Mouse (Mus musculus): ENCODE measurements around the gene Srsf10.

The Srsf10 gene

DNA sequence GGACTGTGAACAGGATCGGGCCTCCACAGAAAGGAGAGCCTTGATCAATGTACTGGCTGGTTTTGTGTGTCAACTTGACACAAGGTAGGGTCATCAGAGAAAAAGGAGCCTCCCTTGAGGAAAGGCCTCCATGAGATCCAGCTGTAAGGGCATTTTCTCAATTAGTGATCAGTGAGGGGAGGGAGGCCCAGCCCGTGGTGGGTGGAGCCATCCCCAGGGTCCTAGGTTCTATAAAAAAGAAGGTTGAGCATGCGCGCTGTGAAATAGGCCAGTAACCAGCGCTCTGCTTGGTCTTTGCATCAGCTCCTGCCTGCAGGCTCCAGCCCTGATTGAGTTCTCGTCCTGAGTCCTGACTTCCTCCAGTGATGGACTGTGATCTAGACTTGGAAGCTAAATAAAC, 29.0 kb downstream of the Srsf10 start:
- DNase-seq (ENCODE audit: low read depth, low spot score) = no peak

DNA sequence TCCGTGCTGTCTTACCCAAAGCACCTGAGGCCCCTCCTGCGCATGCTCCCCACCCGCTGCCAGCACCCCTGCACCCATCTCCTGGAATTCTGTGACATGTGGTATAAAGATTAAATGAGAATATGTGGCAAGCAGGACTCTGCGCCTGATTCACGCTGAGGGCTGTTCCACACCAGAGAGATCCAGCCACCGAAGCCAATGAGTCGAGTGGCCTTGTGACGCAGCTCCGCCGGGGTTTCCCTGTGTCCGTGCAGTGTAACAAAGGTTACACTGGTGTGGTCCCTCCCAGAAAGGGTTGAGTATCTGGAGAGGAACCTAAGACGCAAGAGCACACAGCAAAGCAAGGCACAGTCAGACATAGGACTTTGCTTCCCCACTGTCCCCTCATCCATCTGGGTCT, 30.1 kb downstream of the Srsf10 start:
- DNase-seq (ENCODE audit: low read depth, low spot score) = no peak

DNA sequence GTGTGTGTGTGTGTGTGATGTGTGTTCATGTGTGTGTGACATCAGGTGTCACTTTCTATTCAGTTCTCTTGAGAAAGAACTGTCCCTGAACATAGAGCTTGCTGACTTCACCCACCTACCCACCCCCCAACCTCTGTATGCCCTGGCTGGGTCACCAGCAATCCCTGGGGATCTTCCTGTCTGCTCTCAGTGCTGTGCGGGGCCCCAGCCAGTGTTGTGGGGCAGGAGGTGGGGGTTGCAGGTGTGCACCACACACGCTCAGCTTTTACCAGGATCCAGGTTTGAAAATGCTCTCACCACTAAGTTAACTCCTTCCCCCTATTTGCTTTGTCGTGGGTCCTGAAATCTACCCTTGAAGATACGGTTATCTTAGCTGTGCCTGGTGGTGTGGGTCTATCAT, 30.6 kb downstream of the Srsf10 start:
- no peak for DNase-seq (ENCODE audit: low read depth, low spot score)

DNA sequence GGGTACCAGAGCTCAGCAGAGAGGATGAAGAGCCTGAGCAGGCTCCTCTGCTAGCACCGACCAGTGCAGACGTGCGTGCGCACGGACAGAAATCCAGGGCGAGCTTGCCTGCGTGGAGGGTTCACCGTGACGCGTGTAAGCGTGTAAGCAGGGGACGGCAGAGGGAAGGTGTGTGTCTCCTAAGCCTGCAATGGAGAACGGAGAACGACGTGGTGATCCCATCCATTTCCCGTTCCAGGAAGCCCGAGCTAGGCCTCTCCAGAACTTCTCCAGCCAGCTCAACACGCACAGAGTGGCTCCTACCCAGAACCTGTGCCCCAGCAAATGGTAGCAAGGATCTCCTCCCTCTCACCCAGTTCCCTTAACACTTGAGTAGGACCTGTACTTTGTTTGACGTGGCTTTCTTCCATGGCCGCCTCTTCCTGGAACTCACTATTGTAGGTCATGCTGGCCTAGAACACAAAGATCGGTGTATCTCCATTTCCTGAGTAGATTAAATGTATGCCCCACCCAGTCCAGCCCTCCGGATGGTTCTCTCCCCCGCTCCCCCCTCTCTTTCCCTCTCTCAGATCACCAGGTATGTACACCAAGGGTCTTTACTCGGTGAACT, 33.0 kb downstream of the Srsf10 start:
- no peak for DNase-seq (ENCODE audit: low read depth, low spot score)

DNA sequence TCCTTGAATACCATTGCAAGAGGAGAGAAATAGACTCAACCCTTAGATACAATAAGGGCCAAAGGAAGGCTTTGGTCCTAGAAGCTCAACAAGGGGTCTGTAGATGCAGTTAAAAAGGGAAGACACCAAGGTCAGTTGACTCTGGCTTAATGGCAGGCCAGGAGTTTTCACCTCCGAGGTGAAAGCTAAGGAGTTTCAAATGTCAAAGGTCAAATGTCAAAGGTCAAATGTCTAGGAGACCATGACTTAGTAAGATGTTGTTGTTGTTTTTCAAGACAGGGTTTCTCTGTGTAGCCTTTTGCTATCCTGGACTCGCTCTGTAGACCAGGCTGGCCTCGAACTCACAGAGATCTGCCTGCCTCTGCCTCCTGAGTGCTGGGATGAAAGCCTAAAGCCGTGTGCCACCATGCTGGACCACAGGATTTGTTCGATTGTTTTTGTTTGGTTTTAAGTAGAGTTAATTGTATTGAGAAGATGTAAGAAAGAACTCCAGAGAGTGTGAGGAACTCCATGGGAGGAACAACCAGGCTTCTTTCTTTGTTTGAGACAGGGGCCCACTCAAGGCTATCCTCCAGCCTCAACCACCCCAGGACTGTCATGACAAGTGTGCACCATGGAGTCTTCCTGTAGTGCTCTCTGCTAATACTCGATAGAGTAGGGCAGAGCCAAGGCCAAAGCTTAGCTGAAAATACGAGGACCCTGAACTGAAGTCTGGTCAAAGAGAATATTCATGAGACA, 33.8 kb downstream of the Srsf10 start:
- DNase-seq (ENCODE audit: low read depth, low spot score) = no peak

DNA sequence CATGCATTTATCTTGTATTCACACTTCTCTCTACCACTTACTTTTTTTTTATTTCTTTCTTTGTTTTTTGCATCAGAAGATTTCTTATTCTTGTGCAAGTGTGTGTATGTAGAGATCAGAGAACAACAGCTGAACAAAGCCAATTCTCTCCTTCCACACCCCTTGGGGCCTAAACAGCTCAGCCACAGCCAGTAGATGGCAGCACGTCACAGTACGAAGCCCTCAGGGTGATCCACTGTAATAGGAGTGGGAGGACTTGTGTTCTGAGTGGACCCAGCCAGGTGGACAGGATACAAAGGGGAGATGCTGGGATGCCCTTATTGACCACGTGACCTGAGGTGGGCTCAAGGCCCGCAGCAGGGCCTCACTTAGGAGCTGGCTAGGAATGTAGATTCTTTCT, 34.3 kb downstream of the Srsf10 start:
- peak; percentile 80 for DNase-seq (ENCODE audit: low read depth, low spot score)

DNA sequence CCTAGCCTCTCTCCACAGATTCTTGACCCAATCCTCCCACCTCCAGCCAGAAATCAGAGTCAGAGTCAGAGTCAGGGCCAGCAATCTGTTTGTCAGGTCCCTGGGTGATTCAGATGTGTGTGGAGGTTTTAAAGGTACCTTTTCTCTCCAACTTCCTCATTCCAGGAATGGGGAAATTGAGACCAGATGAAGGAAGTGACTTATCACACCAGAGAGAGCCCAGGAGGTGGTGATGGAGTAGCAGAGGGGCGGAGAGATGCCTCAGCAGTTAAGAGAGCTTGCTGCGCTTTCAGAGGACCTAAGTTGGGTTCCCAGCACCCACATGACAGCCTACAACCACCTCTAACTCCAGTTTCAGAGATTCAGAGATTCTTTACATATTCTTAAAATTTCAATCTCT, 36.0 kb downstream of the Srsf10 start:
- DNase-seq (ENCODE audit: low read depth, low spot score) = no peak

DNA sequence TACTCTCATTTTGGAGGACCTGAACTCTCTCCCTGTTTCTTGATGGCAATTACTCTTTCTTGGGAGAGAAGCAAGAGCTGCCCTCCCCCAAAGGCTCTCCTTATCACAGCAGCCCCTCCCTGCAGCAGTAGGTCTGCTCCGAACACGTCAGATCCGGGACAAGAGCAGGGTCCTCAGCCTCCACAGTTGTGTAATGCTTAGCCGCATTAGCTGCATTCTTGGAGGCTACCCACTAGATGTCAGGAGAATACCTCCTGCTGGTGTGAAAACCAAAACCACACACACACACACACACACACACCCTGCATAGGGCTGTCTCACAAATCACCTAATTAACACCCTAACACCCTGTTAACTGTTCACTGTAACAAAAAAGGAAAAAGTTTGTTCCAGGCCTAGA, 37.3 kb downstream of the Srsf10 start:
- DNase-seq (ENCODE audit: low read depth, low spot score) = no peak

DNA sequence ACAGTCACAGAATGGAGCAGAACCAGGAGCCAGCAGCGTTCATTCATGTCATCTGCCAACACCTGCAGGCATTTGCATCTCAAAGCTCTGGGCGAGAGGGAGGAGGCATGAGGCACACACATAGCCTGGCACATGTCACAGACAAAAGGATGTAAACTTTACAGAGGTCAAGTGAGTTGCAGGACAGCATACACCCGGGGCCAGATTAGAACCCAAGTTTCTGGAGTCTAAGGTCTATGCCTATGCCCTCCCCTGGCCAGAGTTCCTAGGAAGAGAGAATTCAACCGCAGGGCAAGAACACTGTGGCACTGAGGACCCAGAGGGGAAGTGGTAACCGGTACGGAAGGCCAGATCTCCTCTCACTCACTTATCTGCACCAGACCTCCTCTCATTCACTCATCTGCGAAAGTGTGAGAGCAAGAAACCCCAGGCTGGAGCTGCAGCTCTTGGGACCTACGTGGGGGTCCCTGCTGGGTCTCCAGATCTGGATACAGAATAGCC, 39.6 kb downstream of the Srsf10 start, which contains the start of gene Cnr2:
Gene Cnr2 (plus strand): TSS at position 324 of the 501 bp plus-strand sequence.
- DNase-seq (ENCODE audit: low read depth, low spot score) = no peak

DNA sequence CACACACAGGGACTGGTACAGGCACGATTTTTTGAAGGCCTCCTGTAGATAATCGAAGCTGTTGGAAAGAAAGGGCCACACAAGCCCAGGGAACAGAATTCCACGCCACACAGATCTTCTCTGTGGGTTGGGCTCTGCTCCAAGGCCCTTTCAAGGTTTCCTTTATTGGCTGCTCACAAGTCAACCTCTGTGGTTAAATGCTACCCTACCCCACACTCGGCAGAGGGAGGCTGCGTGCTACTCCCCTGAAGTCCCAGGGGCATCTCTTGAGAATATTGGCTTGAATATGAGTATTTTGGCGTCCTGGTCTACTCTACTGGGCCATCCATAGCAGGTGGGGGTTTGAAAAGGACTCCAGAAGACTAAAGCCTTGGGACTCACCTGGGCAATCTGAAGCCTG, 40.6 kb downstream of the Srsf10 start:
- no peak for DNase-seq (ENCODE audit: low read depth, low spot score)

DNA sequence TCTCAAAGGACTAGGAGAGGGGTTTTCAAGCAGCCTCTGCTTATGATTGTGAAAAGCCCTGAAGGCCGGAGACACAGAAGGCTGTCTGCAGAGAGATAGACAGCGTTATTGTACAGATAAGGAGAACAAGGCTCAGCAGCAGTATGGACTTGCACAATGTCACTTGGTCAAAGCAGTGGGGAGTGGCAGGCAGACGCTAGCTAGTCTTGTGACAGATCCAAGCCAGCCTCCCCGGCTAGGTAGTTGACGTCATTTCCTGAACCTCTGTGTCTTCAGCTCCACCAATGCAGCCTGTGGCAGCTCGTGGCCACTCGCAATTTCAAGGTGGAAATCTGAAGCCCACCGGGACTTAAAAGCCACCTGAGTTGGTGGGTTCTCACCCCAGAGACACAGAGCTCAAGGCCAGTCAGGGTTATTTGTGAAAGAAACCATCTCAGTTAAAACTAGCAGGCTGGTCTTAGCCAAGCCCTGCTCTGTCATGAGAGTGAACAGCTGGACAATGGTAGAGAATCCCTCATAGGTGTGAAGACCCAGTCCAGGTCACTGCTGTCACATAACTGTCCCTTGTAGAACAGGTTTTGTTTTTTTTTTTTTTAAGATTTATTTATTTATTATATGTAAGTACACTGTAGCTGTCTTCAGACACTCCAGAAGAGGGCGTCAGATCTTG, 43.0 kb downstream of the Srsf10 start:
- DNase-seq (ENCODE audit: low read depth, low spot score) = no peak

DNA sequence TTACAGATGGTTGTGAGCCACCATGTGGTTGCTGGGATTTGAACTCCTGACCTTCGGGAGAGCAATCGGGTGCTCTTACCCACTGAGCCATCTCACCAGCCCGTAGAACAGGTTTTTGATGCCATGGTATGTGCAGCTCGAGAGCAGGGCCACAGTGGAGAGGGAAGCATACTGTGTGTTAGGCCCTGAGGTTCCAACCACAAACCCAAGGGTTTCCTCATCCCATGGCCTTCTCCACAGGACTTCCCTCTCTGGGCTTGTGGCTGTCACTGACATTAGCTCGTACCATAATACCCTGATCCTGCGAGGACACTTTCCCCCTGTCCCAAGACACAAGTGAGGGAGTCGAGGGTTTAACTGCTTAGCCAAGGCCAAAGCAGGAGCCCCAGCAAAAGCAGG, 43.5 kb downstream of the Srsf10 start:
- no peak for DNase-seq (ENCODE audit: low read depth, low spot score)

DNA sequence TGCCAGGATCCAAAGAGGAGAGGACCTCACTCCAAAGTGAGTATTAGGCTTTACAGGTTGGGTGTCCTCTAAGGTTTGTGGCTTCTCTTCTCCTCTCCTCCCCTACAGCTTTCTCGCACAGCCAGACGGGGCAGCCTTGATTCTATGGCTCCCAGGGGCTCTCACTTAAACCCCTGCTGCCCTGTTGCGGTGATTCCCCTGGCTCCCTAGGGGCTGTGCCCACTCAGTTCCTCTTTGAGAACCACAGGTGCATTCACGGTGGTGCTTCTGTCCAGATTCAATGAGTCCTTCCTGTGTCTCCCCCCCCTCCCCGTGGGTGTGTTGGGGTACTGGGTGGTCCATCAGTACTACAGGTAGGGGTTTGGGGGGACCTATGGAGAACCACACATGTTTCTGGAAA, 44.5 kb downstream of the Srsf10 start:
- no peak for DNase-seq (ENCODE audit: low read depth, low spot score)

DNA sequence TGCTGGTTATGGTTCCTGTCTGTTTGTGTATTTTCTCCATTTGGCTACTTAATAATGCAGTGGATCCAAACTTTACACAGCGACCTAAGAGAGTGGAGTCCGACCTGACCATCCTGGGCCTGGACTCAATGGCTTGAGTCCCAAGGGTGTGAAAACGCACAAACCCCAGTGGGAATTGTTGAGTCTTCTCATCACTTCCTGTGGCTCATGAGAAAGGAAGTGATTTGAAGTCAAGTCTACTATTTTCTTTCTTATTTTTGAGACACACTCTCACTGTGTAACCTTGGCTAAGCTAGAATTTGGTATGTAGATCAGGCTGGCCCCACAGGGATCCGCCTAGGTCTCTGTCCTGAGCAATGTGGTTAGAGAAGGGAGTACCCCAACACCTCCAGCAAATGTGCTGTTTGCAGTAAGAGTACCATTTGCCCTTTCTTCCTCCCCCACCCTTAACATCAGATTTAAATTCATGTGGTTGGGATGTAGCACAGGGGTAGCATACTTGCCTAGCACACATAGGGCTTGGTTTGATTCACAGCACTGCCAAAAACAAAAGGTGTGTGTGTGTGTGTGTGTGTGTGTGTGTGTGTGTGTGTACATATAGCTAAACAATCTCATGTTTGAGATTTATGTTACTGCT, 47.2 kb downstream of the Srsf10 start:
- DNase-seq (ENCODE audit: low read depth, low spot score) = no peak

DNA sequence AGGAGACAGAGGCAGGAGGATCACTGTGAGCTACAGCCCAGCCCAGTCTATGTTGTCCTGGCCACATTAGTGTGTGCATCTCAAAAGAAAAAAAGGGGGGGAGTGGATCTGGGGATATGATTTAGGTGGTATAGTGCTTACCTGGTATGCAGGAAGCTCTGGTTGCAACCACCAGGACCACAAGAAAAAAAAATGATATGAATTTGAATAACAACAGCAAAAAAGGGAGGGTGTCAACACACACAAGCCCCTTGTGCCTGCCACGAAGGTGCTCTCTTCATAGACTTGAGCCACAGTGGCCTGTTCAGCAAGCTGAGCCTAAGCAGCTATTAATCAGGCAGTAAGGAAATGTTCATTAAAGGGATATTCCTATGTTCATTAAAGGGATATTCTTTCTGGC, 49.3 kb downstream of the Srsf10 start:
- no peak for DNase-seq (ENCODE audit: low read depth, low spot score)

DNA sequence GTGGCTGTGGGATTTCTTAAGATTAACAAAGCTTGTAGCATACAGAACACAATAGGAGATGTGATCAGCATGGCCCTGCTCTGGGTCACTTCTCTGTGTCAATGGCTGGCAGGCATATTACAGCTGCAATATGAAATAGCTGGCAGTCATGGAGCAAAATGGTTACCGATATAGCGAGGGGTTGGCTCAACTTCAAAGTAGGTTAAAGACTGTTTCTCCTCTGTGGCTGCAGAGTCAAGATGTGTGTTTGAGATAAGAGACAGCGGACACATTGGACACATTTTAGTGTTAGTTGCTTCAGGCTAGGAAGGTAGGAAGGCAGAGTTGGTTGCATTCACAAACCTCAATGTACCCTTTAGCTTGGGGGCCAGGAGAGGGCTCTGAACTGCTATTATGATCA, 51.1 kb downstream of the Srsf10 start:
- DNase-seq (ENCODE audit: low read depth, low spot score) = no peak

DNA sequence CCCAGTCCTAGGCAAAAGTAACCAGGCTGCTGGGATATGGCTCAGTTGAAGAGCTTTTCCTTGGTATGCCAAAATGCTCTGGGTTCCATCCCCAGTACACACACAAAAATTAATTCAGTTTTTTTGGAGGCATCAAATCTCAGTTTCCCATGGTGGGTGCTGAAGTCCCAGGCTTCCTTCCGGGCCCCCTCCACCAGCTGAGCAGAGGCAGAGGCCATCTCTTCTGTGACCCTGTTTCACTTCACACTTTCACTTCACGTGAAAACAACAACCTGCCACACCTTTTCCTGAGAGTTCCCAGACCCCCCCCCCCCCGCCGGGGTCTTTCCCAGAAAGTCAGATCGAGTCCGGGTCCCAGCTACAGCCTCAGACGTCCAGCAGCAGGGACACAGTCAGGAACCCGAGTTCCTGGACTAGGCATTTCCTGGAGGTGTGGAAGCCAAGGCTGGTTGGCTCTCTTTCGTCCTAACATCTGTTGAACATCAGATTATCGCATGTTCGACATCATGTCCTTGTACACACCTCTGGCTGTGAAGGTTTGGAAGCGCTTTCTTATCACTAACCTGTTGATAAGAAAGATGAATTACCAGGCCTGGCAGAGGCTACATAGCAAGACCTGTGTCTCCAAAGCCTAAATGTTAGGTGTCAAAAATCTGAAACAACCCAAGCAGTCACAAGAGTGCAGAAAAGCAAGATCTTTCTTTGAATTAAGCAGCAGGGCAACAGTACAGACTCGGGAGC, 53.9 kb downstream of the Srsf10 start:
- DNase-seq (ENCODE audit: low read depth, low spot score) = no peak

DNA sequence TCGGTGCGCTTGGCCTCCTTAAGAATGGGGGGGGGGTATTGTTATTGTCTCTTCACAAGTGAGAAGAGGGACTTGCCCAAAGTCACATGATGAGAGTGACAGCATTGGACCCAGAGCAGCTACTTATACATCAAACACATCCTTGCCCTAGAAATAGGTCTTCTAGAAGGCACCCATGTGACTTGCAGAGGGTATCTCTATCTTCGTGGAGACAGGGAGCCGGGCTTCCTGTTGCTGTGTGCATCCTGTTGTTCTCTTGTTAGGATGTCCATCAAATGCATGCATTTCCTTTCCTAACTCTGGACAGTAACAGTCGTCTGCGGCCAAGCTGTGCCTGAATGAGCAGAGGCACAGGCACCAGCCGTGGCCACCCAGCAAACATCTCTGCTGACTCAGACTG, 56.0 kb downstream of the Srsf10 start:
- no peak for DNase-seq (ENCODE audit: low read depth, low spot score)

DNA sequence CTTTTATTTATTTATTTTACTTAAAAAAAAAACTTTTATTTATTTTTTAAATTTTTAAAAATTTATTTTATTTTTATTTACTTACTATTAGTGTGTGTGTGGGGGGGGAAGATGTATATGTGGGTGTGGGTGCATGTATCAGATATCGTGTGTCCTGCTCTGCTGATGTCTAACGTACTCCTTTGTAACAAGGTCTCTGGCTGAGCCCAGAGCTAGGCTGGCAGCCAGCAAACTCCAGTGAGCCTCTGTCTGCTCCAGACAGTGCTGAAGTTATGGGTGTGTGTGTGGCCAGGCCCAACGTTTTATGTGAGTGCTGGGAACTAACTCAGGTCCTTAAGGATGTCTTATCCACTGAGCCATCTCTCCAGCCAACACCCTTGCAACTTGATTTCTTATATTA, 56.6 kb downstream of the Srsf10 start:
- DNase-seq (ENCODE audit: low read depth, low spot score) = no peak

DNA sequence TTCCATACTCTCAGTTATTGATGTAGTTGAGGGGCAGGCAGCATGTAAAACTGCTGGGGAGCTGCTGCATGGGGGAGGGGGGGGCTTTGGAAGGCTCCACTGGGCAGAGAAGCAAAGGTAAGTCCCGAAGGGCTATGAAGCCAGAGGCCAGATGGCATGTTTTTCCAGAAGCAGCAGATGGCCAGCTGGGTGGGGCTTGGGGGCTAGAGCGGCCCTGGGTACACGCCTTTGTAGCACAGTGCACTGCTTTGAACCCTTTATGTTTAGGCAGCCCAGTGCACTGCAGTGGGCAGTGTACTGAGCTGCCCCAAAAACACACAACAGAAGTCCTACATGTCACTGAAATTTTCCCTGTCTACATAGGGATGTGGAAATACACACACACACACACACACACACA, 57.3 kb downstream of the Srsf10 start:
- no peak for DNase-seq (ENCODE audit: low read depth, low spot score)

DNA sequence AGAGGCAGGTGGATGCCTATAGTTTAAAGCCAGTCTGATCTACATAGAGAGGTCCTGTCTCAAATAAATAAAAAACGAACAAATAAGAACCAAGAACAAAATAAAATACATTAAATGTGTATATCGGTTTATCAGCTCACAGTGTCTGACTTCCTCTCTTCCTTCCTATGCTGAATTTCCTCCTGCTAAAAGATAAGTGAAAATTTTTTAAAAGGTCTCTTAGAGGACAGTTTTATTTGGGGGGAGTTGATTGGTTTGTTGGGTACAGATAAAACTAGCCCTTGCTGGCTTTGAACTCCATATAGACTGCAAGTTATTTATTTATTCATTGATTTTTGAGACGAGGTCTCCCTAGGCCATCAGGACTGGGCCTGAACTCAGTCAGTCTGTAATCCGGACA, 57.9 kb downstream of the Srsf10 start:
- no peak for DNase-seq (ENCODE audit: low read depth, low spot score)

Data from 3T3-L1 (cell line).